Mouse (Mus musculus): ENCODE data around the gene Cdh3. TPM values are rescaled to one million over a fixed set of nuclear protein-coding genes. Genes with fewer than 3 reads are reported as not detected.

The Cdh3 gene
- polyA plus RNA-seq (2016; fragmentation: Nextera tagmentation; extraction: Ambion mirVana) = 29.7 and 34.5 TPM in 2 replicates

GRCm38 (mm10) chr8:106510365-106510975, at the start of gene Cdh3:
TSS of gene Cdh3 (plus strand) at chr8:106510891.
- Histone ChIP-seq H3K9me3 (replicated peaks) (no peaks in the 10 kb centered on the region), H3K4me3 (peak within 1 kb of the TSS; percentile 71), H3K36me3 (0 out of 2 replicates have a peak, but pooled peaks cover 11% of the 10 kb centered on the region), H3K4me1 (peaks cover 75% of the 10 kb centered on the region), H3K27me3 (ENCODE audit: low read depth, poor library complexity, severe bottlenecking) (peaks cover 33% of the 10 kb centered on the region), H3K27ac (peak within 1 kb of the TSS; percentile 91)
- peak; percentile 81 for DNase-seq (ENCODE audit: low spot score)
- WGBS = under 1% methylated on average over 34 of the region's 34 CpGs

GRCm38 (mm10) chr8:106462131-106462530, 48.6 kb upstream of the Cdh3 start:
- 0 out of 2 replicates have a peak overlapping the region, but pooled peaks have one; percentile 17 for H3K27ac ChIP-seq
- H3K4me3 ChIP-seq = no peak overlapping the region
- no peaks in the 10 kb centered on the region for H3K27me3 ChIP-seq (ENCODE audit: low read depth, poor library complexity, severe bottlenecking)
- H3K4me1 ChIP-seq = peaks cover 8% of the 10 kb centered on the region
- DNase-seq (ENCODE audit: low spot score) = no peak
- no peaks in the 10 kb centered on the region for H3K9me3 ChIP-seq (replicated peaks)
- no peaks in the 10 kb centered on the region for H3K36me3 ChIP-seq
- 72% methylated on average over 5 of the region's 5 CpGs for WGBS

- no peak overlapping the region for H3K27ac ChIP-seq
- no peaks in the 10 kb centered on the region for H3K36me3 ChIP-seq
- H3K9me3 ChIP-seq (replicated peaks) = no peaks in the 10 kb centered on the region
- DNase-seq (ENCODE audit: low spot score) = peak; percentile 23
- 95% methylated on average over 6 of the region's 6 CpGs for WGBS
- H3K4me3 ChIP-seq = no peak overlapping the region
- H3K27me3 ChIP-seq (ENCODE audit: low read depth, poor library complexity, severe bottlenecking) = no peaks in the 10 kb centered on the region
- peaks cover 14% of the 10 kb centered on the region for H3K4me1 ChIP-seq
Measured at GRCm38 (mm10) chr8:106463795-106464194, 46.9 kb upstream of the Cdh3 start.

GRCm38 (mm10) chr8:106469485-106469884, 41.2 kb upstream of the Cdh3 start:
- H3K9me3 ChIP-seq (replicated peaks) = no peaks in the 10 kb centered on the region
- H3K4me3 ChIP-seq = no peak overlapping the region
- H3K27me3 ChIP-seq (ENCODE audit: low read depth, poor library complexity, severe bottlenecking) = no peaks in the 10 kb centered on the region
- H3K36me3 ChIP-seq = no peaks in the 10 kb centered on the region
- H3K4me1 ChIP-seq = peaks cover 16% of the 10 kb centered on the region
- WGBS = 49% methylated on average over 7 of the region's 7 CpGs
- DNase-seq (ENCODE audit: low spot score) = peak; percentile 44
- H3K27ac ChIP-seq = no peak overlapping the region

- WGBS = 90% methylated on average over 5 of the region's 5 CpGs
- Histone ChIP-seq H3K36me3 (no peaks in the 10 kb centered on the region), H3K27me3 (ENCODE audit: low read depth, poor library complexity, severe bottlenecking) (no peaks in the 10 kb centered on the region), H3K9me3 (replicated peaks) (no peaks in the 10 kb centered on the region), H3K27ac (no peak overlapping the region), H3K4me3 (no peak overlapping the region), H3K4me1 (peaks cover 9% of the 10 kb centered on the region)
- peak; percentile 22 for DNase-seq (ENCODE audit: low spot score)
Measured at GRCm38 (mm10) chr8:106474001-106474400, 36.7 kb upstream of the Cdh3 start.

GRCm38 (mm10) chr8:106500018-106500685, 10.5 kb upstream of the Cdh3 start, which contains the start of gene 6030452D12Rik:
TSS of gene 6030452D12Rik (plus strand) at chr8:106500522.
- no peaks in the 10 kb centered on the region for H3K36me3 ChIP-seq
- 87% methylated on average over 8 of the region's 8 CpGs for WGBS
- 0 out of 2 replicates have a peak, but pooled peaks cover under 1% of the 10 kb centered on the region for H3K27me3 ChIP-seq (ENCODE audit: low read depth, poor library complexity, severe bottlenecking)
- DNase-seq (ENCODE audit: low spot score) = no peak
- H3K9me3 ChIP-seq (replicated peaks) = no peaks in the 10 kb centered on the region
- no peak within 1 kb of the TSS for H3K4me3 ChIP-seq
- peaks cover under 1% of the 10 kb centered on the region; the same call in 1 of the 2 replicates for H3K4me1 ChIP-seq
- no peak within 1 kb of the TSS for H3K27ac ChIP-seq

GRCm38 (mm10) chr8:106504241-106504640, 6.5 kb upstream of the Cdh3 start:
- peaks cover 23% of the 10 kb centered on the region for H3K27me3 ChIP-seq (ENCODE audit: low read depth, poor library complexity, severe bottlenecking)
- no peaks in the 10 kb centered on the region for H3K9me3 ChIP-seq (replicated peaks)
- no peaks in the 10 kb centered on the region for H3K36me3 ChIP-seq
- H3K4me1 ChIP-seq = peaks cover 32% of the 10 kb centered on the region
- no peak for DNase-seq (ENCODE audit: low spot score)
- no peak overlapping the region for H3K4me3 ChIP-seq
- WGBS = 93% methylated on average over 7 of the region's 7 CpGs
- H3K27ac ChIP-seq = no peak overlapping the region

GRCm38 (mm10) chr8:106505328-106505965, 5.2 kb upstream of the Cdh3 start:
- 68% methylated on average over 10 of the region's 10 CpGs for WGBS
- H3K27ac ChIP-seq = no peak overlapping the region
- H3K4me1 ChIP-seq = peaks cover 39% of the 10 kb centered on the region
- H3K36me3 ChIP-seq = no peaks in the 10 kb centered on the region
- peaks cover 27% of the 10 kb centered on the region for H3K27me3 ChIP-seq (ENCODE audit: low read depth, poor library complexity, severe bottlenecking)
- H3K9me3 ChIP-seq (replicated peaks) = no peaks in the 10 kb centered on the region
- H3K4me3 ChIP-seq = no peak overlapping the region
- DNase-seq (ENCODE audit: low spot score) = no peak

GRCm38 (mm10) chr8:106506106-106506505, 4.6 kb upstream of the Cdh3 start:
- no peak for DNase-seq (ENCODE audit: low spot score)
- 96% methylated on average over 1 of the region's 1 CpGs for WGBS
- H3K27ac ChIP-seq = peak overlapping the region; percentile 17; the same call in 1 of the 2 replicates
- H3K36me3 ChIP-seq = no peaks in the 10 kb centered on the region
- H3K27me3 ChIP-seq (ENCODE audit: low read depth, poor library complexity, severe bottlenecking) = peaks cover 31% of the 10 kb centered on the region
- H3K4me3 ChIP-seq = no peak overlapping the region
- H3K9me3 ChIP-seq (replicated peaks) = no peaks in the 10 kb centered on the region
- peaks cover 46% of the 10 kb centered on the region for H3K4me1 ChIP-seq

- peak overlapping the region; percentile 84 for H3K27ac ChIP-seq
- no peaks in the 10 kb centered on the region for H3K36me3 ChIP-seq
- peak; percentile 87 for DNase-seq (ENCODE audit: low spot score)
- peaks cover 63% of the 10 kb centered on the region for H3K4me1 ChIP-seq
- 1% methylated on average over 30 of the region's 30 CpGs for WGBS
- H3K27me3 ChIP-seq (ENCODE audit: low read depth, poor library complexity, severe bottlenecking) = peaks cover 31% of the 10 kb centered on the region
- no peaks in the 10 kb centered on the region for H3K9me3 ChIP-seq (replicated peaks)
- peak overlapping the region; percentile 49 for H3K4me3 ChIP-seq
Measured at GRCm38 (mm10) chr8:106507761-106508331, 2.8 kb upstream of the Cdh3 start.

- Histone ChIP-seq H3K27me3 (ENCODE audit: low read depth, poor library complexity, severe bottlenecking) (peaks cover 34% of the 10 kb centered on the region), H3K9me3 (replicated peaks) (no peaks in the 10 kb centered on the region), H3K4me3 (peak overlapping the region; percentile 49), H3K27ac (peak overlapping the region; percentile 84), H3K36me3 (no peaks in the 10 kb centered on the region), H3K4me1 (peaks cover 69% of the 10 kb centered on the region)
- 34% methylated on average over 3 of the region's 3 CpGs for WGBS
- no peak for DNase-seq (ENCODE audit: low spot score)
Measured at GRCm38 (mm10) chr8:106508456-106508855, 2.2 kb upstream of the Cdh3 start.

GRCm38 (mm10) chr8:106509079-106509780, 1.5 kb upstream of the Cdh3 start:
- H3K27me3 ChIP-seq (ENCODE audit: low read depth, poor library complexity, severe bottlenecking) = peaks cover 37% of the 10 kb centered on the region
- peak overlapping the region; percentile 84; the same call in 1 of the 2 replicates for H3K27ac ChIP-seq
- H3K36me3 ChIP-seq = 0 out of 2 replicates have a peak, but pooled peaks cover under 1% of the 10 kb centered on the region
- 54% methylated on average over 8 of the region's 8 CpGs for WGBS
- no peak for DNase-seq (ENCODE audit: low spot score)
- H3K9me3 ChIP-seq (replicated peaks) = no peaks in the 10 kb centered on the region
- peak overlapping the region; percentile 49; the same call in 1 of the 2 replicates for H3K4me3 ChIP-seq
- H3K4me1 ChIP-seq = peaks cover 74% of the 10 kb centered on the region

Data from limb, embryonic 10.5 days (tissue).